Mouse (Mus musculus): Measurements from ENCODE around the gene Lpgat1.

GRCm38 (mm10) chr1:191698253-191698795, 19.3 kb upstream of the Lpgat1 start:
- TF ChIP-seq CTCF (conservative IDR thresholded peaks at IDR 0.05; ENCODE audit: insufficient read depth, insufficient read length, low read depth, low read length) (no peak), POLR2A (IDR thresholded peaks at IDR 0.05; ENCODE audit: low read depth, low read length) (no peak)
